Mouse (Mus musculus): Measurements from ENCODE around the gene Smg6. TPM values are rescaled to one million over a fixed set of nuclear protein-coding genes. Genes with fewer than 3 reads are reported as not detected.
A peak's percentile ranks its signal among the peaks of the same experiment; 100 is the strongest.

Gene Smg6
- polyA plus RNA-seq, 1 experiment from 2014 or later: 17.3 TPM

- H3K9ac ChIP-seq: no peak overlapping the region
- 67% methylated on average over 1 of the region's 1 CpGs for WGBS
- H3K4me2 ChIP-seq: no peak overlapping the region
- no peak overlapping the region for H3K4me3 ChIP-seq
- no peaks in the 10 kb centered on the region for H3K9me3 ChIP-seq
- no peaks in the 10 kb centered on the region for H3K27me3 ChIP-seq
- ATAC-seq (ENCODE audit: borderline replicate concordance, extremely low read depth, low FRiP score, low TSS enrichment): no peak
- H3K27ac ChIP-seq: no peak overlapping the region
- peaks cover 7% of the 10 kb centered on the region for H3K36me3 ChIP-seq
- H3K4me1 ChIP-seq: no peaks in the 10 kb centered on the region
These were observed 157.4 kb downstream of the Smg6 start for GRCm38 (mm10) chr11:75083031-75083430.

- H3K9me3 ChIP-seq: no peaks in the 10 kb centered on the region
- H3K27ac ChIP-seq: peak overlapping the region; percentile 77
- 22% methylated on average over 3 of the region's 3 CpGs for WGBS
- H3K4me2 ChIP-seq: no peak overlapping the region
- H3K27me3 ChIP-seq: no peaks in the 10 kb centered on the region
- no peaks in the 10 kb centered on the region for H3K36me3 ChIP-seq
- peaks cover 18% of the 10 kb centered on the region for H3K4me1 ChIP-seq
- no peak overlapping the region for H3K9ac ChIP-seq
- no peak overlapping the region for H3K4me3 ChIP-seq
- ATAC-seq (ENCODE audit: borderline replicate concordance, extremely low read depth, low FRiP score, low TSS enrichment): peak; percentile 85
These were observed 166.5 kb downstream of the Smg6 start for GRCm38 (mm10) chr11:75092159-75092558.

- no peaks in the 10 kb centered on the region for H3K36me3 ChIP-seq
- peak; percentile 90 for ATAC-seq (ENCODE audit: borderline replicate concordance, extremely low read depth, low FRiP score, low TSS enrichment)
- no peak overlapping the region for H3K4me3 ChIP-seq
- peak overlapping the region; percentile 77 for H3K27ac ChIP-seq
- H3K27me3 ChIP-seq: no peaks in the 10 kb centered on the region
- WGBS: 37% methylated on average over 5 of the region's 5 CpGs
- H3K9ac ChIP-seq: no peak overlapping the region
- H3K4me2 ChIP-seq: no peak overlapping the region
- H3K4me1 ChIP-seq: peaks cover 18% of the 10 kb centered on the region
- no peaks in the 10 kb centered on the region for H3K9me3 ChIP-seq
These were observed 167.0 kb downstream of the Smg6 start for GRCm38 (mm10) chr11:75092656-75093055.

- H3K36me3 ChIP-seq: no peaks in the 10 kb centered on the region
- peaks cover 18% of the 10 kb centered on the region for H3K4me1 ChIP-seq
- no peak for ATAC-seq (ENCODE audit: borderline replicate concordance, extremely low read depth, low FRiP score, low TSS enrichment)
- H3K27ac ChIP-seq: no peak overlapping the region
- no peaks in the 10 kb centered on the region for H3K27me3 ChIP-seq
- H3K4me3 ChIP-seq: no peak overlapping the region
- H3K9ac ChIP-seq: no peak overlapping the region
- 93% methylated on average over 1 of the region's 1 CpGs for WGBS
- no peaks in the 10 kb centered on the region for H3K9me3 ChIP-seq
- H3K4me2 ChIP-seq: no peak overlapping the region
These were observed 169.1 kb downstream of the Smg6 start for GRCm38 (mm10) chr11:75094759-75095158.

- 55% methylated on average over 5 of the region's 5 CpGs for WGBS
- Histone ChIP-seq H3K4me2 (no peak overlapping the region), H3K36me3 (no peaks in the 10 kb centered on the region), H3K9ac (no peak overlapping the region), H3K27me3 (no peaks in the 10 kb centered on the region), H3K4me1 (peaks cover 15% of the 10 kb centered on the region), H3K27ac (no peak overlapping the region), H3K9me3 (no peaks in the 10 kb centered on the region), H3K4me3 (no peak overlapping the region)
- 0 out of 2 replicates have a peak, but pooled peaks have one; percentile 27 for ATAC-seq (ENCODE audit: borderline replicate concordance, extremely low read depth, low FRiP score, low TSS enrichment)
These were observed 177.2 kb downstream of the Smg6 start for GRCm38 (mm10) chr11:75102763-75103339.

GRCm38 (mm10) chr11:75106614-75107013, 181.0 kb downstream of the Smg6 start:
- no peaks in the 10 kb centered on the region for H3K27me3 ChIP-seq
- 81% methylated on average over 5 of the region's 5 CpGs for WGBS
- no peak for ATAC-seq (ENCODE audit: borderline replicate concordance, extremely low read depth, low FRiP score, low TSS enrichment)
- no peak overlapping the region for H3K27ac ChIP-seq
- H3K9ac ChIP-seq: no peak overlapping the region
- H3K4me3 ChIP-seq: no peak overlapping the region
- H3K4me2 ChIP-seq: no peak overlapping the region
- peaks cover 15% of the 10 kb centered on the region for H3K4me1 ChIP-seq
- no peaks in the 10 kb centered on the region for H3K36me3 ChIP-seq
- no peaks in the 10 kb centered on the region for H3K9me3 ChIP-seq

GRCm38 (mm10) chr11:75108909-75109308, 183.3 kb downstream of the Smg6 start:
- ATAC-seq (ENCODE audit: borderline replicate concordance, extremely low read depth, low FRiP score, low TSS enrichment): no peak
- H3K27ac ChIP-seq: no peak overlapping the region

GRCm38 (mm10) chr11:75116379-75116778, 190.8 kb downstream of the Smg6 start:
- H3K9me3 ChIP-seq: no peaks in the 10 kb centered on the region
- no peak overlapping the region for H3K4me3 ChIP-seq
- WGBS: 46% methylated on average over 6 of the region's 6 CpGs
- H3K36me3 ChIP-seq: no peaks in the 10 kb centered on the region
- no peak for ATAC-seq (ENCODE audit: borderline replicate concordance, extremely low read depth, low FRiP score, low TSS enrichment)
- no peaks in the 10 kb centered on the region for H3K27me3 ChIP-seq
- no peak overlapping the region for H3K4me2 ChIP-seq
- H3K9ac ChIP-seq: no peak overlapping the region
- H3K27ac ChIP-seq: peak overlapping the region; percentile 41; the same call in 1 of the 2 replicates
- peaks cover 22% of the 10 kb centered on the region for H3K4me1 ChIP-seq

More at GRCm38 (mm10) chr11:75108909-75109308, 183.3 kb downstream of the Smg6 start:
- no peaks in the 10 kb centered on the region for H3K27me3 ChIP-seq
- H3K4me1 ChIP-seq: no peaks in the 10 kb centered on the region
- no peak overlapping the region for H3K9ac ChIP-seq
- no peaks in the 10 kb centered on the region for H3K36me3 ChIP-seq
- H3K4me3 ChIP-seq: no peak overlapping the region
- H3K4me2 ChIP-seq: no peak overlapping the region
- no peaks in the 10 kb centered on the region for H3K9me3 ChIP-seq

GRCm38 (mm10) chr11:75118141-75118540, 192.5 kb downstream of the Smg6 start:
- H3K4me2 ChIP-seq: no peak overlapping the region
- no peak overlapping the region for H3K9ac ChIP-seq
- no peaks in the 10 kb centered on the region for H3K9me3 ChIP-seq
- H3K27me3 ChIP-seq: no peaks in the 10 kb centered on the region
- H3K4me1 ChIP-seq: peaks cover 22% of the 10 kb centered on the region
- no peak for ATAC-seq (ENCODE audit: borderline replicate concordance, extremely low read depth, low FRiP score, low TSS enrichment)
- no peaks in the 10 kb centered on the region for H3K36me3 ChIP-seq
- H3K4me3 ChIP-seq: no peak overlapping the region
- 95% methylated on average over 2 of the region's 2 CpGs for WGBS
- H3K27ac ChIP-seq: no peak overlapping the region

- Histone ChIP-seq H3K27ac (no peak overlapping the region; the same call in 1 of the 2 replicates), H3K4me1 (peaks cover 22% of the 10 kb centered on the region), H3K4me2 (no peak overlapping the region), H3K4me3 (no peak overlapping the region), H3K27me3 (no peaks in the 10 kb centered on the region), H3K9me3 (no peaks in the 10 kb centered on the region), H3K36me3 (no peaks in the 10 kb centered on the region), H3K9ac (no peak overlapping the region)
- ATAC-seq (ENCODE audit: borderline replicate concordance, extremely low read depth, low FRiP score, low TSS enrichment): no peak
- WGBS: 86% methylated on average over 2 of the region's 2 CpGs
These were observed 193.7 kb downstream of the Smg6 start for GRCm38 (mm10) chr11:75119298-75119697.

- no peak overlapping the region for H3K27ac ChIP-seq
- peaks cover 22% of the 10 kb centered on the region for H3K4me1 ChIP-seq
- no peaks in the 10 kb centered on the region for H3K27me3 ChIP-seq
- H3K4me3 ChIP-seq: no peak overlapping the region
- no peak for ATAC-seq (ENCODE audit: borderline replicate concordance, extremely low read depth, low FRiP score, low TSS enrichment)
- WGBS: 67% methylated on average over 3 of the region's 3 CpGs
- H3K9ac ChIP-seq: no peak overlapping the region
- no peaks in the 10 kb centered on the region for H3K36me3 ChIP-seq
- H3K4me2 ChIP-seq: no peak overlapping the region
- no peaks in the 10 kb centered on the region for H3K9me3 ChIP-seq
These were observed 194.2 kb downstream of the Smg6 start for GRCm38 (mm10) chr11:75119841-75120240.

- Histone ChIP-seq H3K9ac (no peak overlapping the region), H3K4me3 (no peak overlapping the region), H3K36me3 (no peaks in the 10 kb centered on the region), H3K9me3 (no peaks in the 10 kb centered on the region), H3K4me2 (no peak overlapping the region), H3K4me1 (peaks cover 14% of the 10 kb centered on the region), H3K27ac (no peak overlapping the region), H3K27me3 (no peaks in the 10 kb centered on the region)
- 54% methylated on average over 1 of the region's 1 CpGs for WGBS
- no peak for ATAC-seq (ENCODE audit: borderline replicate concordance, extremely low read depth, low FRiP score, low TSS enrichment)
These were observed 195.7 kb downstream of the Smg6 start for GRCm38 (mm10) chr11:75121348-75121747.

- Histone ChIP-seq H3K9me3 (no peaks in the 10 kb centered on the region), H3K4me2 (no peak overlapping the region), H3K27ac (no peak overlapping the region), H3K4me1 (peaks cover 4% of the 10 kb centered on the region), H3K27me3 (no peaks in the 10 kb centered on the region), H3K4me3 (no peak overlapping the region), H3K36me3 (no peaks in the 10 kb centered on the region), H3K9ac (no peak overlapping the region)
- WGBS: 85% methylated on average over 2 of the region's 2 CpGs
- ATAC-seq (ENCODE audit: borderline replicate concordance, extremely low read depth, low FRiP score, low TSS enrichment): no peak
These were observed 198.8 kb downstream of the Smg6 start for GRCm38 (mm10) chr11:75124406-75124805.

Data from lung, embryonic 15.5 days (tissue).